Mouse (Mus musculus): ENCODE measurements around the gene Irak4. TPM values are rescaled to one million over a fixed set of nuclear protein-coding genes. Genes with fewer than 3 reads are reported as not detected.

The Irak4 gene
- 10 to 100 TPM; 31.4 to 37.2 TPM for polyA plus RNA-seq (2017; shearing (Covaris generic))

DNA sequence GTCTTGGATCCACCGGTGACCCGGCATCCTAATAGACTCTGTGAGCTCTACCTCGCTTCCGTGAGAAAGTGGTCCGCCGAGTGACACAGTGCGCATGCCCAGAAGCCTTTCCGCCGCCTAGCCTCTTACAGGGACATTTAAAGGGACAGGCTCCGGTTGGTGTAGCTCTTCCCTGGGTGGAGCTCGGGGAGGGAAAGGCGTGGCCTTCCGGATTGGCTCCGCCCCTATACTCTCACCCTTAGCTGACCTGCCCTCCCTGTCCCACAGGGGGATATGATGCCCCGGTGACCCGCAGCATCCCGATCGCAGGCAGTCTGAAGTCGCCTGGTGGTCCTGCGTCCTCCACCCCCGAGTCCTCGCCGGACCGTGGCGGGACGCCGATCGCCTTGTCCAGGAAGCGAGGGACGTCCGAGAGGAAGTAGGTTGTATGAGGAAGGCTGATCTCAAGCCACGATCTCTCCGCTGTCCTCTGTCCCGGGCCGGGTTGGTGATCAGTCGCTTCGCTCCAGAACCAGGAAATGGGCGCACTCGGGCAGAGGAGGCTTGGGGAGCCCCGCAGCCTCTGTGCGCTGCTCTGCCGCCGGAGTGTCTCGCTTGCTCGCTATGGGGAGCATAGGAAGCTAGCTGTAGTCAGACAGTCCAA, at the start of gene Irak4, which contains the start of gene Pus7l:
TSS of gene Irak4 (plus strand) at position 235 of the 643 bp plus-strand sequence.
TSS of gene Pus7l (minus strand) at position 139 of the 643 bp plus-strand sequence.
- peak; percentile 97 for ATAC-seq

DNA sequence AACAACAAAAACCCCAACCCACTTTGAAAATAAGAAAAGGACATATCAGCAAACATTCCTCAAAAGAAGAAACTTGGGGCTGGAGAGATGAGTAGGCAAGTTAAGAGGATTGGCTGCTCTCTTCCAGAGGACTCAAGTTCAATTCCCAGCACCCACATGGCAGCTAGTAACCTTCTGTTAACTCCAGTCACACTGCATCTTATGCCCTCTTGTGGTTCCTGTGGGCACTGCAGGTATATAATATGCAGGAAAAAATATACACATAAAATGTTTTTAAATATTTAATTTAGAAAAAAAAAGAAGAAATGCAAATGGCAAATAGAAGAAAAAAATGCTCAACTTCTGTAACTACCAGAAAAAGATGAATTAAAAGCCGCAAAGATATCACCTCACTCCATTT, 49.0 kb upstream of the Irak4 start:
- no peak for ATAC-seq

DNA sequence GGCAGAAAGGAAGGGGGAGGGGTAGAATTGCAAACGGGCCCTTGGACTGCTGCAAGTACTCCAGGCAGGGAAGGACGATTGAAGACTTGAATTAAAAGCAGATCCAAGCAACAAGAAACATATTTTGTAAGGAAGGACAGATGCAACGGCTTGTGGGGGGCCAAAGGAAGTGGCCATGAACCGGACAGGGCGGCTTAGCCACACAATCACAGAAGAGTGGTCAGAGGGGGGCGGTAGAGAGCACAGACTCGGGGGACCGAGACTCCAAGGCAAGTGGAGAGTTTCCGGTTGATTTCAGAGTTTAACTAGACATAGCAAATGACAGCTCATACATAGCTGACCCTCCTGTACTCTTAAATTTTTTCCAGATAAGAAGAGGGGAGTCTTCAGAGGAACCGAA, 47.5 kb upstream of the Irak4 start:
- ATAC-seq: no peak

DNA sequence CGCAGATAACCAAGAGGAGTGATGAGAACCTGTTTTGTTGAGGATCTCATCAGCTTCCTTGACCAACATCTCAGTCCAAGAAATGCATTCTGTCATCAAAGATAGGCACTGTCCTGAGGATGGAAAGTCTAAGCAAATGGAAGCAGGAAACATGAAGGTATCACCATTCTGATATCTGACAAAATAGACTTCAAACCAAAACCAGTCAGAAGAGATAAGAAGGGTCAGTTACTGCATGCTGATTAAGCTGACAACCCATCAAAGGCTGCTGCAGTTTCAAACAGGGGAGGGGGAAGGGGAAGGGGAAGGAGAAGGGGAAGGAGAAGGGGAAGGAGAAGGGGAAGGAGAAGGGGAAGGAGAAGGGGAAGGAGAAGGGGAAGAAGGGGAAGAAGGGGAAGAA, 44.2 kb upstream of the Irak4 start:
- no peak for ATAC-seq

DNA sequence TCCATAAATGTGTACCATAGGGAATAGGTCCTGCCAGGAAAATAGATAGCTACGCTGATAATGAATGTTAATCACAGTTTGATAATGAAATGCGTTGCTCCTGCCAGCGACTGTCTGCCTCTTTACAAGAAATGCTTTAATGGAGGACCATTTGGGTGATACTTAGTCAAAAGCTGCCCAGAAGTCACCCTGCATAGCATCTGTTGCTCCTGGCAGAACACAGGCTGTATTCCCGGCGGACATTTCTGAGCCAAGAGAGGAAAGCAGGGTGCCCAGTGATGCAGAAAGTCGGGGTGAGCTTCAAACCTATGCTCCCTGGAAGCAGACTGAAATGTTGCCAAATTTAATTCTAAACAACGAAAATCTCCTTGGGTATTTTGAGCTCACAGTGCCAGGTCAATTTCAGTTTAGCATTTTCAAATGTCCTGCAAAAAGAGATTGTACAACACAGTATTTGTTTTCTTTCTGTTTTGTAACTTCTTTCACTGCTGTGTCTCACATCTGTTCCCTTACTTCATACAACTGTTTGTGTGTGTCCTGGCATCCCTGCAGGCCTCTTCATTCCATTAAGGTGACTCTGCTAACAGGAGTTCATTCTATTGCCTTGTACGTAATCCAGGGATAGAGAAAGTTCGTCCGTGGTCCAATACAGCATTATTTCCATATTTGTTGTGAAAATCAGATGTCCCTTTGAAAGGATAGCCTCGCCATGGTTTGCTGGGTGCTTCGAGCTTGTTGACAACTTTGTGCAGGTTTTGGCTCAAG, 39.8 kb upstream of the Irak4 start:
- ATAC-seq: no peak

DNA sequence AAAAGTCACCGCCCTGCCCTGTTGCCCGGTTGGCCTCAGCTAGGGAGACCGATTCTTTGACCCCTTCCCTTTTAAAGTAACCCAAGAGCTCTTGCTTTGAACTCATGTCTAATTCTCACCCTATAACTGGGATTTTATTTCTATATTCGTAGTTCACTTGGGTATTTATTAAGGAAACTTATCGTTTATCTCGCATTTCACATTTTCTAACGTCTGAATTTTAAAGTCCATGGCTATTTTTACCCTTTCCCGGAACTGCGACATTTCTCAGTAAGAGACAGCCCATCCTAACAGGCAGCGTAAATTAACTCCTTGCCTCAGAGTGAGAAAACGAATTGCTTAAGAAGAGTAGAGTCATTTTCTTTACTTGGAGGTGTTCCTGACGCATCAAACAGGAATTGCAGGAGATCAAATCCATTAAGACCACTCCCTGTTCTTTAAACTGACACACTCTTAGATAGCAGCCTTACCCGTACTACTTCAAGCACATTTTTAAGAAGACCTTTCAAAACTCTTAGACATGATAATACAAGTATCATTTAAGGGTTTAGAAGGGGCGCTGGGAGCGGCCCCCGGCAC, 25.4 kb upstream of the Irak4 start:
- ATAC-seq: no peak

DNA sequence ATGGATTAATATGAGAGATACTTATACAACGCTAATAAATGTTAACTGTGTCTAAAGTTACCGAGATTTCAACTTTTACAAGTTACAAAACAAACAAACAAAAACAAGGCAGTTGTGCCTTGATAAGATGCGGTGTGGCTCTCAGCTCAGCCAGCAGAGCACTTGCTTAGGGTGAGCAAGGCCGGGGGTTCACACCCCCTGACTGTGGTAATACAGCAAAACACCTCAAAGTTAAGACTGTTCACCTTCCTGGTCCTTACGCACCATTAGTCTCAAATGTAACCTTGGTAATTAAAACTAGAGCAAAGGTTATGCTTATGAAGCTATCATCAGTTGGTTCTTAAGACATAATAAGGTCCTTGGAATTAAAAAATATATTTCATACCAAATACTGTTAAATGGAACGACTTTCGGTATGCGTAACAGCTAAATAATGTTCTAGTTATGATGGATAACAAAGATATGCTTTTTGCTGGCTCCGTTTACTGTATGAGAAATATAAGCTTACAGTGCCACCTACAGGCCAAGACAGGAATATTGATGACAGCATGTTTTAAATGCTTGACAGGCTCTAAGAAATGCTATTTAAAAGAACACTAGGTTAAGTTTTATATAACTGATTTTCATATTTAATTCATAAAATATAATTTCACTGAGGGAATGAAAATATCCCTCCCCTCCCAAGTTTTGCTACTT, 23.1 kb upstream of the Irak4 start:
- ATAC-seq: peak; percentile 76

DNA sequence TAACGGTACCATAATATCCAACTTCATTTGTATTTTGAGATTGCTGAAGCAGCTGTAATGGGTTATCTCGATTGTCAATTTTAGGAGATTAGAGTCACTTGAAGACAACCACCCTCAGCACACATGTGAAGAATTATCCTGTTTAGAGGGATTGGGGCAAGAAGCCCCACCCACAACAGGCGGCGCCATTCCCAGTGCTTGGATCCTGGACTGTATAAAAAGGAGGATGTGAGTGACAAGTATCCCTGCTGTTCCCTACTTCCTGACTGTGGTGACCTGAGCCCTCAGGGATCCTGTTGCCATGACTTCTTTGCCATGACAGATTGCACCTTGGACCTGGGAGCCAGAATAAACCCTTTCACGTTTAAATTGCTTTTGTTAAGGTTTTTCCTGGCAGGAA, 22.5 kb upstream of the Irak4 start:
- no peak for ATAC-seq

DNA sequence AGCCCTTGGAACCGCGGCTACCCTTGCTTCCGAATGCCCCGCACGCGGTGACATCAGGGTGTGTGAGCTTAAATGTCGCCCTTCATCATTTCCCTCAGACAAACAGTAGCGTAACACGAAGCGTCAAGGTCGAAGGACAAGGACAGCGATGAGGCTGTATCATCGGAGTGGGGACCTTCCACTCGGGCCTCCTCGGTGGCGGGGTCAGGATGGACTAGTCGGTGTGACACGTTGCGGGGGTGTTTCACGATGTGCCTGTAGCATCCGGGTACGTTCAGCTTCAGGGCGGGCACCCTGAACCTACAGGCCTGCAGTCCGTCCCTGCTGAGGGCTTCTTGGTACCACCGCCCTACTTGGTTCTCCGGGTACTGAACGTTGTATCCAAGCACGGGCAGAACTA, 20.2 kb upstream of the Irak4 start:
- ATAC-seq: no peak

DNA sequence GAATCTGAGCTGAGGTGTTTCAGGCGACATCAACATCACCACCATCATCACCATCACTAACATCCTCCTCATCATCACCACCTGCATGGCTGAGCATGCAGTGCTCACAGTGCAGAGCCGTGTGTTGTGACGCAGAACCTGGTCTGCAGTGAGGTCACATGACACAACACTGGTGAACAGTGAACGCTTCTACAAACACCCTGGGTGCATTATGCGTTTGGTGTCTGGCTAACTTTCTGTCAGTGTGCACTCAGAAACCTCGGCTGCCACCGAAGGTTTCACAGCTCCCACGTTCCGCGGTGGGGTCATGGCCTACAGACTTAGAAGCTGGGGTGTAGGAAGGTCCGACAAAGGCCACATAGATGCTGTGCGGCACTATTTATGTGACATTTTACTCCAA, 18.5 kb upstream of the Irak4 start:
- ATAC-seq: no peak

DNA sequence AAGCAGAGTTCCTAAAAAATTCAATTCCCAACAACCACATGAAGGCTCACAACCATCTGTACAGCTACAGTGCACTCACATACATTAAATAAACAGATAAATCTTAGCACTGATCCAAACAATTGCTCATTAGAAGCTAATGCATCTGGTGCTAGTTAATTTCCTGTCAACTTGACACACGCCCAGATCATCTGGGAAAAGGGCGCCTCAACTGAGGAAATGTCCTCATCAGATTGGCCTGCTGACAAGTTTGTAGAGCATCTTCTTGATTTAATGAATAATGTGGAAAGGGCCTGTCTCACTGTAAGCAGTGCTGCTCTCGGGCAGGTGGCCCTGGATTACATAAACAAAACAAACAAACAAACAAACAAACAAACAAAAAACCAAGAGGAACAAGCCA, 12.9 kb upstream of the Irak4 start:
- ATAC-seq: no peak

DNA sequence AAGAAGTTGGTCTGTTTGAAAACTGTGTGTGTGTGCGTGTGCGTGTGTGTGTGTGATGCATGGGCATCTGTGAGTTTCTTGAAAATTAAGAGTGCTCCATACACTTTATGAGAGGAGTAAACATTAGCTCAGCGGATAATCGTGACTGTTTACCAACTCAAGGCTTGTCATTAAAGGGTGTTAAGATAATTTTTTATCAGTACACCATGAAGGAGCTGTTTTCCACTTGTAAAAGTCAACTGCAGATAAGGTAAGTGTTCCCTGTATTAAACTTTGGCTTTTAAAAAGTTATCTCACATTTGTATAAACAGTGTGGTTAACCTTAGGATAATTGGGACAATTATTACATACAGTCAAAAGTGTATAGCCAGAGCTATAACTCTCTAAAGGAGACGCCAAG, 11.1 kb upstream of the Irak4 start:
- ATAC-seq: no peak

DNA sequence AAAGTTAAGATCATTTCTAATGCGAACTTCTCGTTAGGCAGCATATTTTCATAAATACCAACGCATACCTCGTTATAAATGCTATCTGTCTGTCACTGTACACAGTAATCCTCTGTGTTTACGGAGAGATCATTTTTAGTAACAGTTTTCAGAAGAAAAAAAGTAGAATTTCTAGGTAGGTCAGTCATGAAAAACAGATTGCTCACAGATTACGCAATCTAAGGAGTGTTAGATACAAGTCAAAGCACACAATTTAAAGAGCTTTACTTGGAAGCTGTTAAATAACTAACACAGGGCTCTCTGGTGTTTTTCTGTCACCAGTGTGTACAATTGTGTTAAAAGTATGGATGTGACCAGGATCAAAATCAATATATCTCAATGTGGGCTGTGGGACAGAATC, 10.5 kb upstream of the Irak4 start:
- no peak for ATAC-seq

DNA sequence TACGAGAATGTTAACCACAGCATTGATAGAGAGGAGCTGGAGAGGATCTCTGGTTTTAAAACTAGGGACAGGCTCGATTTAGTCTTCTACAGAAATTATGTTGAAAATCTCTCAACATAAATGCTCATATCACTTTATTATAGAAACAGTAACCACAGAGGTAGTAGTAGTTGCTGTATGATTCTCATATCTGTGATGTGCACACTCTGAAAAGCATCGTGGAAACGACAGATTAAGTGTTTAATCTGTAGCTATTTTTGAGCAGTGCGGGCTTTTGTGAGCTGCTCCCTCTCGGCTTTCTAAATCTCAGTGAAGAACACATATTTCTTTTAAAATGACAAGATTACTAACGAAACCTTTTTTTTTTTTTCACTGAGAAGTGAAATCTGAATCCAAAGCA, 7.9 kb upstream of the Irak4 start:
- no peak for ATAC-seq

DNA sequence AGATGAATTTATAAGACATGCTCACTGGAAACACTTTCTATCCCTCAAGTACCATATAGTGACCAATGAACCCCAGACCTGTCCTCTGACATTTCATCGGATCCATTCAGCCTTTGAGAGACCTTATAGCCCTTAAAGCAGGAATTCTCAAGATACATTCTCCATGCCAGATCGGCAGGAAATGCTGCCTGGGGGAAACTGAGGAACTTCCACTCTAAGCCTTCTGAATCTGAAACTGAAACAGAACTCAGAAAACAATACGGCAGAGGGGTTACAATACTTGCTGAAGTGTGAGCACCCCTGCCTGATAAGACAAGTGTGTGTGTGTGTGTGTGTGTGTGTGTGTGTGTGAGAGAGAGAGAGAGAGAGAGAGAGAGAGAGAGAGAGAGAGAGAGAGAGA, 4.1 kb upstream of the Irak4 start:
- no peak for ATAC-seq

DNA sequence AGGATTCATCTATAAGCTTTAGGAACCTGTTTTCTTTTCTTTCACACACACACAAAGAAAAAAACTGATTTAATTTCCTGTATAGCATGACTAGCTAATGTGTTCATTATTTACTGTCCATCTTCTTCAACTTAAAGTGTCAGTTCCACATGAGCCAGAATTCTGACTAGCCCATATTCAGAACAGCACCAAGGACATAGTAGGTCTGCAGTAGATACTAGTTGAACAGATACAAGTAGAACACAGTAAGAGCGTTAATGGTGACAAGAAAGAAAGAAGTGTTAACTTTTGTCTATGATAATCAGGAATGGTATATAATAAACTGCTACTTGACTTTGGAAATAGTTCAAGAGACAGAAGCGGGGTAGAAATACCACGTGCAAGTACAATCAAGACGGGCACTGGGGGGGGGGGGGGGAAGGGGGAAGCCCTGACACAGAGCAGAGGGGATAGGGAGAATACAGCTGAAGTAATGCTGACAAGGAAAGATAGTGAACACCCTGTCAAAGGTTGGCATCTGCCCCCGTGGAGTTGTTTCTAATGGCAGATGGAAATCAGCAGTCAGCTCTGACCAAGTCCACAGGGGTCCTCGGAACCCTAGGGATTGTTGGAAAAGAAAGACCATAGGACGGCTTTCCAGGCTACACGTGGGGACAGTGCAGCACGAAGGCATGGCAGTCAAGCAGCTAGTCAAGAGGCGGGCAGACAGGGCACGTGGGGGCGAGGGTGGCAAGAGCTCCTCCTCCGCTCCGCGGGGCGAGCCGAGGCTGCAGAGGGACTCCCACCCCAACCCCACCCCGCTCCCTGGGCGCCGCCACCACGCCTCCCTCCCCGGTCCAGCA, 655 bp upstream of the Irak4 start:
- peak; percentile 31 for ATAC-seq

DNA sequence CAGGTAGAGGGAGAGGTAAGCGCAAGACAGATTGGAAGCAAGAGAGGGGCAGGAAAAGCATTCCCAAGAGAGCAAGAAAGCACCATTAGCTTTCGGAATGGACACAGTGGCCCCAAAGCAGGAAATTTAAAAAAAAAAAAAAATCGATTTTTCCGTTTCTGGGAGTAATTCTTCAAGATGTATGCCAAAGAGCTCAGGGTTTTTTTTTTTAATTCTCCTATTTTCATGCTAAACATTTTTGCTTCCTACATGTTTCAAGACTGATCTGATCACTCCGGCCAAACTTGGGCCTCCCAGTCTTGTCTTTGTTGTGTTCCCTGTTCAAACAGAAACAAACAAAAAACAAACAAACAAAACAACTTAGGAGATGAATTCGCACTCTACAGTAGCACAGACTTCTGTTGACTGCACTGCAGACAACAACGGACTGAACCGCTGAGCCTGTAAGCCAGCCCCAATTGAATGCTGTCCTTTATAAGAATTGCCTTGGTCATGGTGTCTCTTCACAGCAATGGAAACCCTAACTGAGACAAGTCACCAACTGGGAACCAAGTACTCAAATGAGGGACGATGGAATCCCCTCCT, 701 bp downstream of the Irak4 start:
- no peak for ATAC-seq

DNA sequence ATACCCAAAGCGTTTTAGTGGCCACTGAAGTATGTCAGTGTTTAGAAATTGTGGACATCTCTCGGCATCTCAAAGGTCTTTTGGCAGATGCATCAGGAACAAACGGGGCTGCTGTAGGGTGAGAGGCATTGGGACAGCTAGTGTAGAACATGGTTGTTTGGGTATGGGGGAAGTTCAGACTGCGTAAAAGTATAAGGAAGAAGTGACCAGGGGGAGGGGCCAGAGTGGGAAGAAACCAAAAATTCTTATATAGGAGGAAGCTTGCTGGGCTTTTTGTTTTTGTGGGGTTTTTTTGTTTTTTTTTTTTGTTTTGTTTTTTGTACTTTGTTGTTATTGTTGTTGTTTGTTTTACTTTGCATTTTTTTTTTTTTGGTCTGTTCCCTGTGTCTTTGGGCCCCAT, 1.4 kb downstream of the Irak4 start:
- ATAC-seq: no peak

DNA sequence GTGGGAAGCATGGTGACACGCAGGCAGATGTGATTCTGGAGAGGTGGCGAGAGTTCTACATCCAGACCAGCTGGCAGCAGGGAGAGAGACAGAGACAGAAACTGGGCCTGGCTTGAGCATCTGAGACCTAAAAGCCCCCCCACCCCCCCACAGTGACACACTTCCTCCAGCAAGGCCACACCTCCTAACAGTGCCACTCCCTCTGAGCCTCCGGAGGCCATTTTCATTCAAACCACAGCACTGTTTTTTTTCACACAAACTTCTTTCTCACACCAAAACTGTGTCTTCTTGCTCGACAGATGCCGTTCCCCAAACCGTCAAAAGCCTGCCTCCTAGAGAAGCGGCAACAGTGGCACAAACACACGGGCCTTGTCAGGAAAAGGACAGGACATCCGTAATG, 10.1 kb downstream of the Irak4 start:
- no peak for ATAC-seq

DNA sequence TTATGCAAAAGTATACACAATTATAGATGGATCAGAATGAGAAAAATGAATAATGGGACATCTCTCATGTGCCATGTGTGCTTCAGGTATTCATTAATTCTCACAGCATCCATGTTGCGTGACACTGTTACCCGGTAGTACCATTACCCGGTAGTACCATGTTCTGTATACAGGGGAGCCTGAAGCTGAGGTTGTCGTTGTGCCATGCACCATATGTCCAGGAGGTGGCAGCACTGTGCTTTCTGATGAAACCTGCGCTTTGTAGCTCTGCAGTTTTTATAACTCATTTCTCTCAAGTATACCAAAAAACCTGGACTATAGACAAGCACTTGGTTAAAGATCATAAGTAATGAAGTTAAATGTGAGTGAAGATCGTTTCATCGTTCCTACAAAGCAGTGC, 14.0 kb downstream of the Irak4 start:
- peak; percentile 98 for ATAC-seq

DNA sequence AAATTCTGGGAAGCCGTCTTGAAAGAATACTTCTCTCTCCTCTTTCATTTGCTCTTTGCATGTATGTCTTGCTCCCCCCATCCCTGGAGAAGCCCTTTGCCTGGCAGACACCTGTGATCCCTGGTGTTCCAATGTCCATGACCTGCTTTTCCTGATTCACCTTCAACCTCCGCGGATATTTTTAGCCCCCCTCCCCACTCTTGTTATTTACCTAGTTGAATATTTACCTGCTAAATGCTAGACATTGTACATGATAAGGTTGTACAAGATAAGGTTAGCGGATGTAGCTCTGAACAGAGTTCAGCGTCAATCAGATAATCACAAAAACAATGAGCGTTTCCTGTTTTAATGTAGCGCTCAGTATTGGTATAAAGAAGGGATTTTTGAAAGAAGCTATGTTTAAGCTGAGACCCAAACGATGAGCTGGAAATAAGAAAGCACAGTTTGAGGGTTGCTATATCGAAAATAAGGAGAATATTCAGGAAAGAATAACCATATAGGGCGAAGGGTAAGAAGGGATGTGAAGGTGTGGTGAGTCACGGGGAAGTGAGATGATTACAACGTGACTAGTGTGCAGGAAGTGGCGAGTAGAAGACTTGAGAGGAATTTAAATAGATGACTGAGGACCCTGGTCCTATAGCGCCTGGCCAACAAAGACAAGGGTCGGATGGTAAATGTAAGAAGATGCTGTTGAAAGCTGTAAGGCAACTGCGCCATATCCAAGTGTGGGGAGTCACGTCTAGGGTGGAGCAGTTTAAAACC, 15.6 kb downstream of the Irak4 start:
- ATAC-seq: no peak

Data from activated CD4-positive, CD25-positive, alpha-beta regulatory T cell, adult 4 months (primary cell).